Mouse (Mus musculus): ENCODE results near the gene Txnrd1. TPM values are rescaled to one million over a fixed set of nuclear protein-coding genes. Genes with fewer than 3 reads are reported as not detected.

The Txnrd1 gene
- polyA plus RNA-seq (2012; rRNA removed) = 81.4 and 98.6 TPM in 2 replicates

GRCm38 (mm10) chr10:82833926-82834325 lies at the start of gene Txnrd1:
Txnrd1 (plus strand) TSS chr10:82833951.
- no peak for DNase-seq (ENCODE audit: low read depth, low spot score)
- 75% methylated on average over 9 of the region's 9 CpGs for WGBS

DNA sequence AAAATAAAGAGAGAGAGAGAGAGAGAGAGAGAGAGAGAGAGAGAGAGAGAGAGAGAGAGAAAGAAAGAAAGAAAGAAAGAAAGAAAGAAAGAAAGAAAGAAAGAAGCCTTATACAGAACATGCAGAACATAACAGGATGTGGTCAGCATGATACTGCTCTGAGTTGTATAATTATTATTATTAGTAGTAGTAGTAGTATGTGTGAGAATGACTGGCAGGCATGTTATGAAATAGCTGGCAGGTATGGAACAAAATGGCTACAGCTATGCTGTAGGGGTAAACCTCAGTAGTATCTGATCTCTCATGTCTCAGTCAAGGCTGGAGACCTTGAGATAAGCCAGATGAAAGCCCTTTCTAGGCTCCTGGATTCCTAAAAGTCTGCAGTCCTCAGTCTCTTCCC lies 44.6 kb upstream of the Txnrd1 start:
- DNase-seq (ENCODE audit: low read depth, low spot score) = no peak

- no peak for DNase-seq (ENCODE audit: low read depth, low spot score)
- WGBS = 93% methylated on average over 5 of the region's 5 CpGs
Observed at GRCm38 (mm10) chr10:82790504-82790903, 43.2 kb upstream of the Txnrd1 start.

DNA sequence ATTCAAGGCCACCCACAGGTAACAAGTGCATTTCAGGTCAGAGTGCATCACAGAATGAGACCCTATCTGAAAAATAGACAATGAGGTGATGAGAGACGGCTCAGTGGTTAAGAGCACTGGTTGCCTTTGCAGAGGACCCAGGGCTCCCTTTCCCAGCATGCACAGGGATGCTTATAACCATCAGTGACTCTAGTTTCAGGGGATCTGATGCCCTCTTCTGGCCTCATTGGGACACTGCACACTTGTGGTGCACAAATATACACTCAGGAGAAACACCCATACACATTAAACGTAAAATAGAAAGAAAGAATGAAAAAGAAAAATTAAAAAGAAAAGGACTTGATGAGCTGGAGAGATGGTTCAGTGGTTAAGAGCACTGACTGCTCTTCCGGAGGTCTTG lies 42.0 kb upstream of the Txnrd1 start:
- 95% methylated on average over 3 of the region's 3 CpGs for WGBS
- no peak for DNase-seq (ENCODE audit: low read depth, low spot score)

- 47% methylated on average over 2 of the region's 2 CpGs for WGBS
- DNase-seq (ENCODE audit: low read depth, low spot score) = no peak
Observed at GRCm38 (mm10) chr10:82792311-82792710, 41.4 kb upstream of the Txnrd1 start.

DNA sequence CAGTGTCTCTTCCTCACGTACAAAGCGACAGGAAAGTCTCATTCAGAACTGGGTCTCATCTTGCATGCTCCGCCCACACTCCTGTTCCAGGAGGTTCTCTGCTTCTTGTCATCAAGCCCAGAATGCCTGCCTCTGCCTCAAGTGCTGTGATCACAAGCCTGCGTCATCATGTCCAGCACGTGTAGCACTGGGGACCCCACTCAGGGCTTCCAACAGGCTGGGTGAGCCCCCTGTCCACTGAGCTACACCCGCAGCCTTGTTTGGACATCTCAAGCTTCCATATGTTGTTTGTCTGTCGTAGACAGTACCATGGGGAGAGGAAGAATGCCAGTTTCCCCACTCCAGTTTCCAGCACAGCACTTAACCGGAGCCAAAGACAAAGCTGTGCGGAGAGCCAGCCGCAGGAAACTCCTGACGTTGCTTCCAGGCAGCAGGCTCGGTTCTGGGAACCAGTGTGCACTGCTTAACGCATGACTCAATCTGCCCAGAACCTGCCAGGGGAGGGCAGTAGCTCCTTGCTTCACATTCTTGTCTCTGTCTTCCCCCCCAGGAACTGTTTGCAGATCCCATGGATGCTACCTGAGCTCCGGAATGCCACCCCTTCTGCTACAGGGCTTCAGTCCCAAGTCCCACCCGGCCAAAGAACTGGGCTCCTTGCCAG lies 38.5 kb upstream of the Txnrd1 start:
- WGBS = 16% methylated on average over 15 of the region's 15 CpGs
- no peak for DNase-seq (ENCODE audit: low read depth, low spot score)

GRCm38 (mm10) chr10:82795767-82796166 lies 38.0 kb upstream of the Txnrd1 start:
- 37% methylated on average over 8 of the region's 8 CpGs for WGBS
- DNase-seq (ENCODE audit: low read depth, low spot score) = no peak

GRCm38 (mm10) chr10:82796471-82797118 lies 37.2 kb upstream of the Txnrd1 start:
- DNase-seq (ENCODE audit: low read depth, low spot score) = no peak
- WGBS = 32% methylated on average over 12 of the region's 12 CpGs

GRCm38 (mm10) chr10:82797119-82797491 lies 36.6 kb upstream of the Txnrd1 start:
- no peak for DNase-seq (ENCODE audit: low read depth, low spot score)
- 64% methylated on average over 4 of the region's 4 CpGs for WGBS

- WGBS = 50% methylated on average over 11 of the region's 11 CpGs
- DNase-seq (ENCODE audit: low read depth, low spot score) = no peak
Observed at GRCm38 (mm10) chr10:82798312-82798933, 35.3 kb upstream of the Txnrd1 start.

- no peak for DNase-seq (ENCODE audit: low read depth, low spot score)
- WGBS = 31% methylated on average over 5 of the region's 5 CpGs
Observed at GRCm38 (mm10) chr10:82800094-82800493, 33.7 kb upstream of the Txnrd1 start.

DNA sequence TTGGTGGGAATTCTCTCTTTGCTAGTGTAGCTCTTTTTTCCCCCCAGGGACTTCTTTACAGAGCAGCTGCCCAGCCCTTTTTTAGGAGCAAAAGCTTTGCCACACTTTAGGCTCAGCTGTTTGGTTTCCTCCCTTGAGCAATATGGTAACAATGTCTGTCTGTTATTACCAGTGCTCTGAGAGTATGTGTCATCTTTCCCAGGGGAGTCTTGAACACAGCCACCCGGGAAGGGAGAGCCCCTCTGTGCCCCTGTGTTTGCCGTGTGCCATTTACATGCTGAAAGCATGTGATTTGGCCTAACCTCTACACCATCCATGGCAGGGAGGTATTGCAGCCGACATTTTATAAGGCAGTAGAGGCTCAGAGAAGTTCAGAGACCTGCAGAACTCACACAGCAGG lies 29.4 kb upstream of the Txnrd1 start:
- 39% methylated on average over 3 of the region's 3 CpGs for WGBS
- DNase-seq (ENCODE audit: low read depth, low spot score) = no peak

DNA sequence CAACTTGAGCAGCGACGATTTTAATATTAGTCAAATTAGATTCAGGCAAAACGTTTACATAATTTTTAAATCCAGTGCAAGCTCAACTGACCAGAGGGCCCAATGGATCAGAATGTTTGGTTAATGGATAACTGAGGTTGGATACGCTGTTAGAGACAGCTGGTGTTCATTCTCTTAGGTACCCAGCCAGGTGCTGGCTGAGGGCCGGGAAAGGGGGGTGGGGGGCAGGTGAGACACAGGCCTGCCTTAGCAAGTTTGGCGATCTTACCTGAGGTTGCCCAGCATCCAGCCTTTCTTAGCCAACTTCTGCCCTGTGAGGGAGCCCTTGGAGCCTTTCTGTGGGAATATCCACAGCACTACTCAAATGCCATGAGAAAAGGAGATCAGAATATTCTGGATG lies 28.6 kb upstream of the Txnrd1 start:
- WGBS = 42% methylated on average over 6 of the region's 6 CpGs
- DNase-seq (ENCODE audit: low read depth, low spot score) = no peak

GRCm38 (mm10) chr10:82806414-82806813 lies 27.3 kb upstream of the Txnrd1 start:
- WGBS = 72% methylated on average over 8 of the region's 8 CpGs
- no peak for DNase-seq (ENCODE audit: low read depth, low spot score)

- WGBS = 43% methylated on average over 7 of the region's 7 CpGs
- no peak for DNase-seq (ENCODE audit: low read depth, low spot score)
Observed at GRCm38 (mm10) chr10:82807238-82807637, 26.5 kb upstream of the Txnrd1 start.

GRCm38 (mm10) chr10:82808155-82808554 lies 25.6 kb upstream of the Txnrd1 start:
- 42% methylated on average over 6 of the region's 6 CpGs for WGBS
- no peak for DNase-seq (ENCODE audit: low read depth, low spot score)

DNA sequence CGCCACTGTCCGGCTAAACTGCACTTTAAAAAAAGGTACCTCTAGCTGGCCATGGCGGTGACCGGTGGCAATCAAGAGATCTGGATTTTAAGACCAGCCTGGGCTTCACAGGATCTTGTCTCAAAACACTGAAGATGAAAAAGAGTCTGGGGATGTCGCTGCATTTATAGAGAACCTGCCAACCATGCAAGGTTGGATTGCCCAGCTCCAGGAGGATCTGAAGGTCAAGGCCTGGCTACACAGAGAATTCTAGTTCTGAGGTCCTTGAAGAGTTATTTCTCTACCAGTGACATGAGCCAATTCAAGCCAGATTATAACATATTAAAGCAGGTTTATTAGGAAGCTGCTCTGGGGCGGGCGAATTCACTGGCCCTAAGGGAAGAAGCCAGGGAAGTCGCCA lies 24.9 kb upstream of the Txnrd1 start:
- WGBS = 87% methylated on average over 8 of the region's 8 CpGs
- DNase-seq (ENCODE audit: low read depth, low spot score) = no peak

DNA sequence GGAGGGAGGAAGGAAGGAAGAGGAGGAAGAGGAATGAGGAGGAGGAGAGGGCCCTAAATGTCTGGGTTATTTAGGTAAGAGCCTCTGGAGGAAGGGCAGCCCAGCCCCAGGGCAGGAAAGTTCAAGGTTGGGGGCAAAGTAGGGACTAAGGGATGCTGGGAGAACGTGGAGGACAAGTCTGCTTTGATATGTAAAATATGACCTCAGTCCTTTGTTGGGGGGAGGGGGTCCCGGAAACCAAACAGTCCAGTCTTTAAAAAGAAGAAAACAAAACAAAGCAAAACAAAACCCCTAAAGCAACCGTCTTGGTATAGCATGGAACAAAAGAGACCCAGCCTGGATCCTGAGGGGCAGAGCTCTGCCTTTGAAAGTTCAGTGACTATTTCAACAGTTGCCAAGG lies 24.4 kb upstream of the Txnrd1 start:
- no peak for DNase-seq (ENCODE audit: low read depth, low spot score)
- 80% methylated on average over 3 of the region's 3 CpGs for WGBS

DNA sequence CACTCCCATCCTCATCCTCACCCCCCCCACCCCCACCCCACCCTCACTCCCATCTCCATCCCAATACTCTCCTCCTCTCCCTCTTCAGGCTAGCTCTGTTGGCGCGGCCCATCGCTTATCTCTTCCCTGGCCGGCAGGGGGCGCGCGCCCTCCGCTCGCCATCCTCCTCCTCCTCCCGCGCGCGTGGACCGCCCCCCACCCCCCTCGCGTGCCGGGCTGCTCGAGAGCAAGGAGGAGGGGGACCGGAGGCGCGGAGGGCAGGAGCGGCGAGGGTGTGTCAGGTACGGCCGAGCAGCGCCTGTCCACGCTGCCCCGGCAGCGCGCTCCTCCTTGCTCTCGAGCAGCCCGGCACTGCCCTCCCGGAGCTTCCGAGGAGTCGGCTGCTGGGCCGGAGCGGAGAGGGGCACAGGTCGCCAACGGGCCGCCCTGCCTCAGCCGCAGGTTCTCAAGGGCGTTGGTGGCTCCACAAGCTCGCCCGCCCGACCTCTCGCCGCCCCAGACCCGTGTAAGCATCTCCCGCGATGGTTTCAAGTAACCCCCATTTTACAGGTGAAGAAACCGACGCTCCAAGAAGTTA lies 21.8 kb upstream of the Txnrd1 start:
- DNase-seq (ENCODE audit: low read depth, low spot score) = no peak
- 3% methylated on average over 48 of the region's 52 CpGs for WGBS

DNA sequence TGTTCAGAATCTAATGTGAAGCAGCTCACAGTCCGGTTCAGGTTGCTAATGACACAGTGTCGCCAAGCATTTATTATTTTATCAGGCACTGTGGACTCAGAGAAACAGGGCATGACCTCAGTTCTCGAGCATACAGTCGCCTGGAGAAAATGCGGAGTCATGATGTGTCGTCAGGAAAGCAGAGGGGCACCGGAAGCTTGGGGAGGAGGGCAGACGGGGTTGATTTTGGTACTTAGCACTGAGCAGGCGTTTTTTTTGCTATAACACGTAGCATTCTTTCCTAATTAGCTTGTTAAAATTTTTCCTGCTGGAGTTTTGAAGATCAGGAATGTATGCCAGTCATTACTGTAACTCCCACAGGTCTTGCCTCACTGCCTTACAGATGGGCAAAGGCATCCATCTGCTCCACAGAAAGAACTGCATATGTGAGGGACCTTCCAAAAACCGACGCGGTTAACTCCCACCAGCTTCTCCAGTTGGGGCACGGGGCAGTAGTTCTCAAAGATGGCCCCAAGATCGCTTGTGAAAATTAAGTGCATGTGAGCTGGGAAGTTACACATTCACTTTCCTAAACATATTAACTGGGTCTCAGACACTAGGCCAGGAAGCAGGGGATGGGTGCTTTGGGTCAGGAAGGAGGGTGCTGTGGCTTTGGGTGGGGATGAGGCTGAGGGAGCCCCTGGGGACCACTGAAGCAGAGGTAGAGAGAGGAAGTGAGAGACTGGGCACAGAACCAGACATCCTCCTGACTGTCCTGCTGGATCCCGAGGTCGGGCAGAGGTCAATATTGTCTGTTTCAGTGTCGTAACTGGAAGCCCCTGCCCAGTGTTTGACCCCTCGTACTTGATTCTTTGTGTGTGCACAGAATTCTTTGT lies 19.4 kb upstream of the Txnrd1 start:
- DNase-seq (ENCODE audit: low read depth, low spot score) = no peak
- WGBS = 53% methylated on average over 19 of the region's 19 CpGs

Data from large intestine, adult 2 months (tissue).